Comparison of ENCODE assay signal across 24 mouse cellular contexts in the genomic region with DNA sequence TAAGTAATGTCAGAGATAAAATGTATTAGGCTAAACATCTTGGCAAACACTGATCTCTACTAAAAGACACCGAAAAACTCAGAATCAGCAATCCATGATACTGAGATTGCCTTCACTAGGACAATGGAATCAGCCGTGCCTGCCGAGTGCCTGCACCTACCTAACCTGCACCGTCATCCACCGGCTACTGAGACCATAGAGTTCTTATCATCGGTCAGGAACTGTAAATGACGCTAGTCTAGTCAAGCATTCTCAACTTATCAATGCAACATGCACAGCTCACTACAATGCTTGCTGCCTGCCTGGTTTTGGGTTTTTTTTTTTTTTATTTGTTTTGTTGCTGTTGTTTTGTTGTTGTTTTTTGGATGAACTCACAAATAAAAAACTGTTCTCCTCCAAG.
"Had no signal": no experiment of that assay in that cellular context is flagged by ENCODE, and none has a peak within 500 bp of the region (broad histone marks: within the 10 kb centered on the region; RNA-seq: fewer than 3 reads in every experiment).

No protein-coding gene starts in this region.

- DNase-seq: kidney, adult 11 months; kidney, adult 8-10 months; kidney, postnatal 10 days; kidney, postnatal 36 days; layer of hippocampus, postnatal 36 days; left cerebral cortex, postnatal 4 days; lung, adult 18-20 months; lung, postnatal 10 days; lung, postnatal 4 days; retina, postnatal 1 day; right cerebral cortex, postnatal 25 days; spleen, adult 18-20 months; thymus, postnatal 25 days had no signal

- H3K4me3 ChIP-seq: intestine, embryonic 15.5 days; kidney, embryonic 15.5 days; limb, embryonic 12.5 days; limb, embryonic 15.5 days; lung, embryonic 15.5 days; midbrain, embryonic 10.5 days; midbrain, embryonic 13.5 days; myocyte; neural tube, embryonic 13.5 days; stomach, embryonic 15.5 days had no signal

- ATAC-seq: intestine, embryonic 15.5 days; midbrain, embryonic 13.5 days; midbrain, embryonic 16.5 days had no signal

- H3K4me2 ChIP-seq: intestine, embryonic 15.5 days; kidney, embryonic 15.5 days; limb, embryonic 12.5 days; limb, embryonic 15.5 days; lung, embryonic 15.5 days; midbrain, embryonic 13.5 days; neural tube, embryonic 13.5 days; stomach, embryonic 15.5 days had no signal

- H3K9ac ChIP-seq: intestine, embryonic 15.5 days; kidney, embryonic 15.5 days; limb, embryonic 12.5 days; limb, embryonic 15.5 days; lung, embryonic 15.5 days; midbrain, embryonic 13.5 days; neural tube, embryonic 13.5 days; stomach, embryonic 15.5 days had no signal

- H3K27me3 ChIP-seq: intestine, embryonic 15.5 days; kidney, embryonic 15.5 days; limb, embryonic 12.5 days; limb, embryonic 15.5 days; lung, embryonic 15.5 days; midbrain, embryonic 13.5 days; neural tube, embryonic 13.5 days; stomach, embryonic 15.5 days had no signal

- H3K4me1 ChIP-seq: intestine, embryonic 15.5 days; limb, embryonic 12.5 days; limb, embryonic 15.5 days; lung, embryonic 15.5 days; midbrain, embryonic 13.5 days; neural tube, embryonic 13.5 days; stomach, embryonic 15.5 days had no signal

- H3K27ac ChIP-seq: intestine, embryonic 15.5 days; kidney, embryonic 15.5 days; limb, embryonic 12.5 days; lung, embryonic 15.5 days; midbrain, embryonic 10.5 days; midbrain, embryonic 13.5 days; neural tube, embryonic 13.5 days; stomach, embryonic 15.5 days had no signal

- H3K9me3 ChIP-seq: intestine, embryonic 15.5 days; kidney, embryonic 15.5 days; limb, embryonic 12.5 days; limb, embryonic 15.5 days; lung, embryonic 15.5 days; midbrain, embryonic 10.5 days; midbrain, embryonic 13.5 days; neural tube, embryonic 13.5 days; stomach, embryonic 15.5 days had no signal
